Mouse (Mus musculus): ENCODE results near the gene Ada.

Ada gene

GRCm38 (mm10) chr2:163749647-163750611 lies at the start of gene Ada:
TSS of gene Ada (minus strand) at chr2:163750239.
- peak; percentile 75 for DNase-seq (ENCODE audit: low spot score)

- no peak for DNase-seq (ENCODE audit: low spot score)
Measured at GRCm38 (mm10) chr2:163798411-163798810, 48.4 kb upstream of the Ada start.

GRCm38 (mm10) chr2:163788484-163788883 lies 38.4 kb upstream of the Ada start:
- peak; percentile 74 for DNase-seq (ENCODE audit: low spot score)

- DNase-seq (ENCODE audit: low spot score) = peak; percentile 80
Measured at GRCm38 (mm10) chr2:163787709-163788108, 37.7 kb upstream of the Ada start.

GRCm38 (mm10) chr2:163787086-163787485 lies 37.0 kb upstream of the Ada start:
- no peak for DNase-seq (ENCODE audit: low spot score)

GRCm38 (mm10) chr2:163783901-163784300 lies 33.9 kb upstream of the Ada start:
- no peak for DNase-seq (ENCODE audit: low spot score)

GRCm38 (mm10) chr2:163783368-163783767 lies 33.3 kb upstream of the Ada start:
- DNase-seq (ENCODE audit: low spot score) = no peak

GRCm38 (mm10) chr2:163778896-163779295 lies 28.9 kb upstream of the Ada start:
- no peak for DNase-seq (ENCODE audit: low spot score)

- DNase-seq (ENCODE audit: low spot score) = no peak
Measured at GRCm38 (mm10) chr2:163777061-163777460, 27.0 kb upstream of the Ada start.

GRCm38 (mm10) chr2:163776661-163777060 lies 26.6 kb upstream of the Ada start:
- no peak for DNase-seq (ENCODE audit: low spot score)

- DNase-seq (ENCODE audit: low spot score) = no peak
Measured at GRCm38 (mm10) chr2:163770731-163771130, 20.7 kb upstream of the Ada start.

GRCm38 (mm10) chr2:163766890-163767289 lies 16.9 kb upstream of the Ada start:
- no peak for DNase-seq (ENCODE audit: low spot score)

GRCm38 (mm10) chr2:163766261-163766660 lies 16.2 kb upstream of the Ada start:
- DNase-seq (ENCODE audit: low spot score) = no peak

- no peak for DNase-seq (ENCODE audit: low spot score)
Measured at GRCm38 (mm10) chr2:163761402-163761801, 11.4 kb upstream of the Ada start.

- DNase-seq (ENCODE audit: low spot score) = no peak
Measured at GRCm38 (mm10) chr2:163760589-163760988, 10.6 kb upstream of the Ada start.

GRCm38 (mm10) chr2:163758146-163758545 lies 8.1 kb upstream of the Ada start:
- DNase-seq (ENCODE audit: low spot score) = no peak

GRCm38 (mm10) chr2:163756723-163757122 lies 6.7 kb upstream of the Ada start:
- DNase-seq (ENCODE audit: low spot score) = no peak

- no peak for DNase-seq (ENCODE audit: low spot score)
Measured at GRCm38 (mm10) chr2:163754228-163754627, 4.2 kb upstream of the Ada start.

GRCm38 (mm10) chr2:163744801-163745570 lies 5.1 kb downstream of the Ada start:
- DNase-seq (ENCODE audit: low spot score) = no peak

- DNase-seq (ENCODE audit: low spot score) = peak; percentile 4
Measured at GRCm38 (mm10) chr2:163743357-163743756, 6.7 kb downstream of the Ada start.

- no peak for DNase-seq (ENCODE audit: low spot score)
Measured at GRCm38 (mm10) chr2:163742656-163743055, 7.4 kb downstream of the Ada start.

- no peak for DNase-seq (ENCODE audit: low spot score)
Measured at GRCm38 (mm10) chr2:163735980-163736379, 14.1 kb downstream of the Ada start.

- no peak for DNase-seq (ENCODE audit: low spot score)
Measured at GRCm38 (mm10) chr2:163735163-163735562, 14.9 kb downstream of the Ada start.

All from embryo, embryonic 10.5 days (tissue).